In the genomic region with DNA sequence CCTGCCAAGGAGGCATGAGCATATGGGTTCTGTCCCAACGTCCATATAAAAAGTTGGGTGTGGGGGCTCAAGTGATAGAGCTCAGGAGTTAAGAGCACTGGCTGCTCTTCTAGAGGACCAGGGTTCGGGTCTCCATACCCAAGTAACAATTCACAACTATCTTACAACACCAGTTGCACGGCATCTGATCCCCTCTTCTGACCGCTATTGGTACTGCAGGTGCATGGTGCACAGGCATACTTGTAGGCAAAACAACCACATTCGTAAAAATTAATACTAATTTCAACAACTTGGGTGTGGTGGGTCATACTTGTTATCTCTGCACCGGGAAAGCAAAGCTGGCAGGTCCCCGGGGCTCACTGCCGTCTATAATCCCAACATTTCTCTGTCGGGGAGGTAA, we compare ENCODE assay signal across 16 mouse cellular contexts.
DNase-seq lines count a peak whose midpoint lies in the region; ATAC-seq and TF ChIP-seq lines count a peak whose summit lies in the region.
"Had no signal": no experiment of that assay in that cellular context is flagged by ENCODE, and none has a peak within 500 bp of the region (broad histone marks: within the 10 kb centered on the region; RNA-seq: fewer than 3 reads in every experiment).

No protein-coding gene starts in this region.

- no peak for TF ChIP-seq EP300 in heart, postnatal 0 days (IDR thresholded peaks at IDR 0.05; ENCODE audit: low read depth)
- no peak for TF ChIP-seq EP300 in lung, postnatal 0 days (IDR thresholded peaks at IDR 0.05)

- intact Hi-C loops in heart, postnatal 14 days (cut with DNase I), result no loop called here

- H3K36me3 ChIP-seq in heart, postnatal 0 days (replicated peaks; ENCODE audit: control insufficient read depth, insufficient read depth, low read length), result no peaks in the 10 kb centered on the region
- no peaks in the 10 kb centered on the region for H3K36me3 ChIP-seq in lung, postnatal 0 days (ENCODE audit: insufficient read depth, low read length)
- H3K36me3 ChIP-seq in forebrain, embryonic 16.5 days (ENCODE audit: control insufficient read depth, insufficient read depth), result no peaks in the 10 kb centered on the region
- H3K36me3 ChIP-seq: hindbrain, embryonic 13.5 days; limb, embryonic 12.5 days; midbrain, embryonic 13.5 days; neural tube, embryonic 12.5 days had no signal

- H3K27ac ChIP-seq in heart, postnatal 0 days (ENCODE audit: low read depth), result no peak overlapping the region
- no peak overlapping the region for H3K27ac ChIP-seq in lung, postnatal 0 days (ENCODE audit: low read length)
- no peak overlapping the region for H3K27ac ChIP-seq in cortical plate, adult 2 months (ENCODE audit: insufficient read depth, low read length)
- H3K27ac ChIP-seq in forebrain, embryonic 16.5 days (ENCODE audit: low read length), result no peak overlapping the region
- H3K27ac ChIP-seq: hindbrain, embryonic 13.5 days; limb, embryonic 12.5 days; midbrain, embryonic 13.5 days; neural tube, embryonic 12.5 days had no signal

- no peak for DNase-seq in heart, postnatal 0 days (ENCODE audit: low spot score)
- DNase-seq in heart, postnatal 14 days, result no peak
- no peak for DNase-seq in lung, postnatal 0 days (ENCODE audit: low spot score)
- DNase-seq in lung, adult 18-20 months, result no peak
- peak; percentile 23 for DNase-seq in CD4-positive helper T cell, adult 2 months (ENCODE audit: low read depth, low spot score)
- DNase-seq in cerebellum, postnatal 10 days, result no peak
- DNase-seq: cerebellum, adult 18-20 months; layer of hippocampus, adult 9-11 months; lung, postnatal 14 days had no signal

- H3K4me2 ChIP-seq in heart, postnatal 0 days (ENCODE audit: low read depth, low read length), result no peak overlapping the region
- no peak overlapping the region for H3K4me2 ChIP-seq in lung, postnatal 0 days (replicated peaks; ENCODE audit: low read depth, low read length)
- no peak overlapping the region for H3K4me2 ChIP-seq in forebrain, embryonic 16.5 days (ENCODE audit: low read length)
- H3K4me2 ChIP-seq: heart, embryonic 11.5 days; hindbrain, embryonic 13.5 days; limb, embryonic 12.5 days; midbrain, embryonic 13.5 days; neural tube, embryonic 12.5 days had no signal

- TF ChIP-seq POLR2A in cortical plate, adult 2 months (IDR thresholded peaks at IDR 0.05; ENCODE audit: extremely low read depth, insufficient read depth, low read length), result no peak

- TF ChIP-seq CTCF in heart, postnatal 0 days (IDR thresholded peaks at IDR 0.05; ENCODE audit: low read depth), result 0 out of 2 replicates have a peak, but pooled peaks have one; percentile 18
- peak; percentile 60 for TF ChIP-seq CTCF in lung, postnatal 0 days (IDR thresholded peaks at IDR 0.05)
- peak; percentile 31; the same call in 1 of the 2 replicates for TF ChIP-seq CTCF in cortical plate, adult 2 months (IDR thresholded peaks at IDR 0.05; ENCODE audit: extremely low read depth, insufficient read depth, low read length)

- no peaks in the 10 kb centered on the region for H3K4me1 ChIP-seq in heart, postnatal 0 days (ENCODE audit: control insufficient read depth, insufficient read depth)
- H3K4me1 ChIP-seq in lung, postnatal 0 days (ENCODE audit: insufficient read depth, low read depth, low read length), result no peaks in the 10 kb centered on the region
- no peaks in the 10 kb centered on the region for H3K4me1 ChIP-seq in cortical plate, adult 2 months (ENCODE audit: control insufficient read depth, insufficient read depth, low read length)
- H3K4me1 ChIP-seq in forebrain, embryonic 16.5 days (replicated peaks; ENCODE audit: control insufficient read depth, insufficient read depth, low read length), result 0 out of 2 replicates have a peak, but pooled peaks cover 4% of the 10 kb centered on the region
- H3K4me1 ChIP-seq: limb, embryonic 12.5 days; neural tube, embryonic 12.5 days had no signal

- no peak overlapping the region for H3K4me3 ChIP-seq in heart, postnatal 0 days (ENCODE audit: low read depth, low read length)
- no peak overlapping the region for H3K4me3 ChIP-seq in lung, postnatal 0 days (ENCODE audit: low read depth, low read length)
- no peak overlapping the region for H3K4me3 ChIP-seq in cortical plate, adult 2 months (ENCODE audit: insufficient read depth, low read length)
- no peak overlapping the region for H3K4me3 ChIP-seq in forebrain, embryonic 16.5 days (replicated peaks; ENCODE audit: low read length)
- H3K4me3 ChIP-seq: hindbrain, embryonic 13.5 days; limb, embryonic 12.5 days; midbrain, embryonic 13.5 days; neural tube, embryonic 12.5 days had no signal

- no peak for ATAC-seq in heart, postnatal 0 days (ENCODE audit: insufficient read depth, low read depth)
- ATAC-seq in lung, postnatal 0 days, result no peak
- ATAC-seq in forebrain, embryonic 16.5 days, result no peak
- ATAC-seq: midbrain, embryonic 13.5 days had no signal

- no peak overlapping the region for H3K9ac ChIP-seq in heart, postnatal 0 days (replicated peaks; ENCODE audit: low read depth, low read length)
- no peak overlapping the region for H3K9ac ChIP-seq in lung, postnatal 0 days (replicated peaks; ENCODE audit: low read depth)
- H3K9ac ChIP-seq in forebrain, embryonic 16.5 days (replicated peaks; ENCODE audit: low read depth, low read length), result no peak overlapping the region
- H3K9ac ChIP-seq: hindbrain, embryonic 13.5 days; limb, embryonic 12.5 days; midbrain, embryonic 13.5 days; neural tube, embryonic 12.5 days had no signal

- H3K9me3 ChIP-seq in heart, postnatal 0 days (replicated peaks; ENCODE audit: control insufficient read depth, low read length), result no peaks in the 10 kb centered on the region
- no peaks in the 10 kb centered on the region for H3K9me3 ChIP-seq in lung, postnatal 0 days (ENCODE audit: low read length)
- no peaks in the 10 kb centered on the region for H3K9me3 ChIP-seq in forebrain, embryonic 16.5 days (ENCODE audit: control insufficient read depth, low read length)
- H3K9me3 ChIP-seq: hindbrain, embryonic 13.5 days; limb, embryonic 12.5 days; midbrain, embryonic 13.5 days; neural tube, embryonic 12.5 days had no signal

- H3K27me3 ChIP-seq in heart, postnatal 0 days (ENCODE audit: control insufficient read depth, insufficient read depth, low read length), result no peaks in the 10 kb centered on the region
- no peaks in the 10 kb centered on the region for H3K27me3 ChIP-seq in lung, postnatal 0 days (replicated peaks; ENCODE audit: insufficient read depth, low read length)
- H3K27me3 ChIP-seq in forebrain, embryonic 16.5 days (replicated peaks; ENCODE audit: control insufficient read depth, insufficient read depth, low read length), result no peaks in the 10 kb centered on the region
- H3K27me3 ChIP-seq: hindbrain, embryonic 13.5 days; limb, embryonic 12.5 days; midbrain, embryonic 13.5 days; neural tube, embryonic 12.5 days had no signal

- 88% methylated on average over 9 of the region's 9 CpGs for WGBS in heart, postnatal 0 days
- WGBS in lung, postnatal 0 days, result 85% methylated on average over 9 of the region's 9 CpGs
- WGBS in forebrain, embryonic 16.5 days, result 94% methylated on average over 9 of the region's 9 CpGs
